Mouse (Mus musculus): ENCODE measurements around the gene Itpr1. TPM values are rescaled to one million over a fixed set of nuclear protein-coding genes. Genes with fewer than 3 reads are reported as not detected.

Gene Itpr1
- polyA plus RNA-seq, 1 experiment from 2014 or later: 14.6 TPM

- DNase-seq (ENCODE audit: low spot score): no peak
- Histone ChIP-seq H3K4me1 (peaks cover 10% of the 10 kb centered on the region), H3K9me3 (no peaks in the 10 kb centered on the region), H3K4me3 (no peak overlapping the region), H3K27me3 (ENCODE audit: insufficient read depth, poor library complexity, severe bottlenecking) (no peaks in the 10 kb centered on the region), H3K27ac (no peak overlapping the region), H3K36me3 (peaks cover 54% of the 10 kb centered on the region)
- 90% methylated on average over 10 of the region's 10 CpGs for WGBS
Observed at GRCm38 (mm10) chr6:108494185-108494804, 281.4 kb downstream of the Itpr1 start.

- H3K4me3 ChIP-seq: no peak overlapping the region
- H3K27ac ChIP-seq: no peak overlapping the region
- 90% methylated on average over 6 of the region's 6 CpGs for WGBS
- H3K9me3 ChIP-seq: no peaks in the 10 kb centered on the region
- H3K36me3 ChIP-seq: peaks cover 51% of the 10 kb centered on the region
- no peaks in the 10 kb centered on the region for H3K27me3 ChIP-seq (ENCODE audit: insufficient read depth, poor library complexity, severe bottlenecking)
- no peak for DNase-seq (ENCODE audit: low spot score)
- peaks cover 10% of the 10 kb centered on the region for H3K4me1 ChIP-seq
Observed at GRCm38 (mm10) chr6:108494994-108495393, 282.1 kb downstream of the Itpr1 start.

GRCm38 (mm10) chr6:108498070-108498469, 285.2 kb downstream of the Itpr1 start:
- Histone ChIP-seq H3K4me1 (no peaks in the 10 kb centered on the region), H3K27ac (no peak overlapping the region), H3K9me3 (no peaks in the 10 kb centered on the region), H3K27me3 (ENCODE audit: insufficient read depth, poor library complexity, severe bottlenecking) (no peaks in the 10 kb centered on the region), H3K4me3 (no peak overlapping the region), H3K36me3 (peaks cover 56% of the 10 kb centered on the region)
- no peak for DNase-seq (ENCODE audit: low spot score)
- WGBS: 88% methylated on average over 7 of the region's 7 CpGs

GRCm38 (mm10) chr6:108503651-108504050, 290.8 kb downstream of the Itpr1 start:
- Histone ChIP-seq H3K4me1 (0 out of 2 replicates have a peak, but pooled peaks cover 5% of the 10 kb centered on the region), H3K27ac (no peak overlapping the region), H3K9me3 (no peaks in the 10 kb centered on the region), H3K4me3 (no peak overlapping the region), H3K36me3 (peaks cover 45% of the 10 kb centered on the region), H3K27me3 (ENCODE audit: insufficient read depth, poor library complexity, severe bottlenecking) (no peaks in the 10 kb centered on the region)
- 87% methylated on average over 5 of the region's 5 CpGs for WGBS
- DNase-seq (ENCODE audit: low spot score): no peak

GRCm38 (mm10) chr6:108504717-108505116, 291.8 kb downstream of the Itpr1 start:
- Histone ChIP-seq H3K27ac (no peak overlapping the region), H3K4me1 (peaks cover 14% of the 10 kb centered on the region; the same call in 1 of the 2 replicates), H3K27me3 (ENCODE audit: insufficient read depth, poor library complexity, severe bottlenecking) (no peaks in the 10 kb centered on the region), H3K9me3 (no peaks in the 10 kb centered on the region), H3K36me3 (peaks cover 39% of the 10 kb centered on the region), H3K4me3 (no peak overlapping the region)
- 88% methylated on average over 7 of the region's 7 CpGs for WGBS
- no peak for DNase-seq (ENCODE audit: low spot score)

- 92% methylated on average over 3 of the region's 3 CpGs for WGBS
- no peak for DNase-seq (ENCODE audit: low spot score)
- Histone ChIP-seq H3K36me3 (peaks cover 34% of the 10 kb centered on the region), H3K4me3 (no peak overlapping the region), H3K4me1 (peaks cover 26% of the 10 kb centered on the region), H3K9me3 (no peaks in the 10 kb centered on the region), H3K27me3 (ENCODE audit: insufficient read depth, poor library complexity, severe bottlenecking) (no peaks in the 10 kb centered on the region), H3K27ac (no peak overlapping the region)
Observed at GRCm38 (mm10) chr6:108506161-108506560, 293.3 kb downstream of the Itpr1 start.

GRCm38 (mm10) chr6:108507337-108507736, 294.4 kb downstream of the Itpr1 start:
- H3K4me1 ChIP-seq: peaks cover 26% of the 10 kb centered on the region
- H3K9me3 ChIP-seq: no peaks in the 10 kb centered on the region
- H3K27ac ChIP-seq: no peak overlapping the region
- peaks cover 23% of the 10 kb centered on the region for H3K36me3 ChIP-seq
- H3K4me3 ChIP-seq: no peak overlapping the region
- no peak for DNase-seq (ENCODE audit: low spot score)
- no peaks in the 10 kb centered on the region for H3K27me3 ChIP-seq (ENCODE audit: insufficient read depth, poor library complexity, severe bottlenecking)
- 89% methylated on average over 3 of the region's 3 CpGs for WGBS

GRCm38 (mm10) chr6:108509320-108509719, 296.4 kb downstream of the Itpr1 start:
- Histone ChIP-seq H3K4me1 (peaks cover 26% of the 10 kb centered on the region), H3K4me3 (no peak overlapping the region), H3K36me3 (peaks cover 25% of the 10 kb centered on the region), H3K27me3 (ENCODE audit: insufficient read depth, poor library complexity, severe bottlenecking) (no peaks in the 10 kb centered on the region), H3K9me3 (no peaks in the 10 kb centered on the region), H3K27ac (no peak overlapping the region)
- 43% methylated on average over 2 of the region's 2 CpGs for WGBS
- no peak for DNase-seq (ENCODE audit: low spot score)

GRCm38 (mm10) chr6:108510101-108510500, 297.2 kb downstream of the Itpr1 start:
- H3K36me3 ChIP-seq: peaks cover 28% of the 10 kb centered on the region
- H3K9me3 ChIP-seq: no peaks in the 10 kb centered on the region
- WGBS: 49% methylated on average over 9 of the region's 9 CpGs
- no peak for DNase-seq (ENCODE audit: low spot score)
- H3K27me3 ChIP-seq (ENCODE audit: insufficient read depth, poor library complexity, severe bottlenecking): no peaks in the 10 kb centered on the region
- no peak overlapping the region for H3K27ac ChIP-seq
- peaks cover 26% of the 10 kb centered on the region for H3K4me1 ChIP-seq
- H3K4me3 ChIP-seq: no peak overlapping the region

- Histone ChIP-seq H3K36me3 (peaks cover 16% of the 10 kb centered on the region; the same call in 1 of the 2 replicates), H3K4me3 (no peak overlapping the region), H3K27ac (no peak overlapping the region), H3K27me3 (ENCODE audit: insufficient read depth, poor library complexity, severe bottlenecking) (no peaks in the 10 kb centered on the region), H3K9me3 (no peaks in the 10 kb centered on the region), H3K4me1 (peaks cover 26% of the 10 kb centered on the region)
- 52% methylated on average over 3 of the region's 3 CpGs for WGBS
- DNase-seq (ENCODE audit: low spot score): no peak
Observed at GRCm38 (mm10) chr6:108512097-108512496, 299.2 kb downstream of the Itpr1 start.

GRCm38 (mm10) chr6:108512994-108513393, 300.1 kb downstream of the Itpr1 start:
- no peak overlapping the region for H3K27ac ChIP-seq
- H3K4me3 ChIP-seq: no peak overlapping the region

GRCm38 (mm10) chr6:108516248-108516647, 303.4 kb downstream of the Itpr1 start:
- Histone ChIP-seq H3K27ac (no peak overlapping the region), H3K36me3 (peaks cover 40% of the 10 kb centered on the region), H3K9me3 (no peaks in the 10 kb centered on the region), H3K4me3 (no peak overlapping the region), H3K27me3 (ENCODE audit: insufficient read depth, poor library complexity, severe bottlenecking) (no peaks in the 10 kb centered on the region), H3K4me1 (peaks cover 7% of the 10 kb centered on the region; the same call in 1 of the 2 replicates)
- 88% methylated on average over 1 of the region's 1 CpGs for WGBS
- DNase-seq (ENCODE audit: low spot score): no peak

More at GRCm38 (mm10) chr6:108512994-108513393, 300.1 kb downstream of the Itpr1 start:
- DNase-seq (ENCODE audit: low spot score): no peak
- Histone ChIP-seq H3K36me3 (peaks cover 22% of the 10 kb centered on the region; the same call in 1 of the 2 replicates), H3K4me1 (peaks cover 21% of the 10 kb centered on the region), H3K27me3 (ENCODE audit: insufficient read depth, poor library complexity, severe bottlenecking) (no peaks in the 10 kb centered on the region), H3K9me3 (no peaks in the 10 kb centered on the region)
- WGBS: 86% methylated on average over 9 of the region's 9 CpGs

- H3K9me3 ChIP-seq: no peaks in the 10 kb centered on the region
- H3K36me3 ChIP-seq: peaks cover 40% of the 10 kb centered on the region
- H3K4me1 ChIP-seq: peaks cover 7% of the 10 kb centered on the region; the same call in 1 of the 2 replicates
- 82% methylated on average over 12 of the region's 12 CpGs for WGBS
- no peak overlapping the region; the same call in 1 of the 2 replicates for H3K27ac ChIP-seq
- no peak overlapping the region for H3K4me3 ChIP-seq
- no peaks in the 10 kb centered on the region for H3K27me3 ChIP-seq (ENCODE audit: insufficient read depth, poor library complexity, severe bottlenecking)
- no peak for DNase-seq (ENCODE audit: low spot score)
Observed at GRCm38 (mm10) chr6:108517241-108517981, 304.5 kb downstream of the Itpr1 start.
